Mouse (Mus musculus) lung, postnatal 14 days (tissue): Measurements from ENCODE around the gene Tmem240.
"Not testable (repeated sequence)": the region's sequence is repeated elsewhere in the genome, so short reads cannot be mapped to it uniquely, and the experiment has no call there.

ENCODE experiments used
- DNase-seq: peaks from one replicate; pipeline ENCODE4 v3.0.0; 2021

The Tmem240 gene

GRCm38 (mm10) chr4:155734350-155734941, at the start of gene Tmem240:
Gene Tmem240, plus strand, starts transcription at chr4:155734800.
- DNase-seq = peak; percentile 86

- not testable (repeated sequence) for DNase-seq
These were observed 46.8 kb upstream of the Tmem240 start for GRCm38 (mm10) chr4:155687764-155688163.

- no peak for DNase-seq
These were observed 43.8 kb upstream of the Tmem240 start for GRCm38 (mm10) chr4:155690571-155691375.

GRCm38 (mm10) chr4:155692421-155692820, 42.2 kb upstream of the Tmem240 start:
- no peak for DNase-seq

GRCm38 (mm10) chr4:155694111-155694481, 40.5 kb upstream of the Tmem240 start, which contains the start of gene Fndc10:
Gene Fndc10, plus strand, starts transcription at chr4:155694342.
- DNase-seq = peak; percentile 60

- DNase-seq = peak; percentile 36
These were observed 39.9 kb upstream of the Tmem240 start for GRCm38 (mm10) chr4:155694482-155695401.

- DNase-seq = no peak
These were observed 39.0 kb upstream of the Tmem240 start for GRCm38 (mm10) chr4:155695531-155696062.

- DNase-seq = no peak
These were observed 38.0 kb upstream of the Tmem240 start for GRCm38 (mm10) chr4:155696261-155697255.

- no peak for DNase-seq
These were observed 34.2 kb upstream of the Tmem240 start for GRCm38 (mm10) chr4:155700425-155700824.

- DNase-seq = no peak
These were observed 31.1 kb upstream of the Tmem240 start for GRCm38 (mm10) chr4:155703425-155703929.

GRCm38 (mm10) chr4:155704721-155705591, 29.6 kb upstream of the Tmem240 start, which contains the start of gene Ssu72:
Gene Ssu72, plus strand, starts transcription at chr4:155704800.
- peak; percentile 96 for DNase-seq

GRCm38 (mm10) chr4:155705592-155705929, 29.0 kb upstream of the Tmem240 start:
- no peak for DNase-seq

- no peak for DNase-seq
These were observed 26.0 kb upstream of the Tmem240 start for GRCm38 (mm10) chr4:155708582-155708981.

GRCm38 (mm10) chr4:155708988-155709387, 25.6 kb upstream of the Tmem240 start:
- no peak for DNase-seq

- DNase-seq = peak; percentile 11
These were observed 23.9 kb upstream of the Tmem240 start for GRCm38 (mm10) chr4:155710521-155711252.

GRCm38 (mm10) chr4:155721668-155722083, 12.9 kb upstream of the Tmem240 start:
- peak; percentile 19 for DNase-seq

GRCm38 (mm10) chr4:155727993-155728392, 6.6 kb upstream of the Tmem240 start:
- no peak for DNase-seq

GRCm38 (mm10) chr4:155733267-155733666, 1.3 kb upstream of the Tmem240 start:
- DNase-seq = no peak

- DNase-seq = no peak
These were observed 527 bp downstream of the Tmem240 start for GRCm38 (mm10) chr4:155734951-155735702.
